Mouse (Mus musculus) liver, postnatal 0 days (tissue): ENCODE measurements around the gene Scap.

Experiments
- CTCF ChIP-seq: sonication (generic); IDR thresholded peaks from 2 replicates; pipeline ENCODE4 v1.5.1; 2016; ENCODE audit warnings: antibody characterized with exemption, low read depth
- EP300 ChIP-seq: IDR thresholded peaks from 2 replicates; pipeline ENCODE4 v1.6.1; 2016; ENCODE audit warnings: antibody characterized with exemption, low read depth, mild to moderate bottlenecking

- TF ChIP-seq EP300 (no peak), CTCF (no peak)
Measured at GRCm38 (mm10) chr9:110320769-110321168, 12.3 kb upstream of the Scap start.
